Mouse (Mus musculus) E14TG2a.4 (cell line): Measurements from ENCODE around the gene Tmem164.

Experiments
- CTCF ChIP-seq: conservative IDR thresholded peaks from 2 replicates; pipeline ENCODE4 v1.5.1; 2014; ENCODE audit warnings: low read length
- NANOG ChIP-seq: IDR thresholded peaks from 2 replicates; pipeline ENCODE4 v1.6.1; 2014; ENCODE audit warnings: borderline replicate concordance, low read length, mixed read lengths
- POU5F1 ChIP-seq: IDR thresholded peaks from 2 replicates; pipeline ENCODE4 v1.6.1; 2014; ENCODE audit warnings: low read length, borderline replicate concordance

- TF ChIP-seq NANOG (no peak), CTCF (no peak), POU5F1 (no peak)
These were observed 67.4 kb downstream of the Tmem164 start for GRCm38 (mm10) chrX:142748574-142748973.
